Mouse (Mus musculus) forebrain, embryonic 13.5 days (tissue): ENCODE data around the gene Sos1. TPM values are rescaled to one million over a fixed set of nuclear protein-coding genes. Genes with fewer than 3 reads are reported as not detected.
"Not testable (repeated sequence)": the region's sequence is repeated elsewhere in the genome, so short reads cannot be mapped to it uniquely, and the experiment has no call there.

ENCODE experiments used
- ATAC-seq: fragments of 200-750 bp; cut with Nextera tagmentation; 2 replicates; pipeline ENCODE4 v1.8.0; 2017
- H3K27ac ChIP-seq: fragments of 300-500 bp; sonication (generic); 2 replicates; pipeline ENCODE4 v1.5.1; 2015; ENCODE audit warnings: inconsistent platforms, mild to moderate bottlenecking, moderate library complexity
- H3K27me3 ChIP-seq: fragments of 300-500 bp; sonication (generic); 2 replicates; pipeline ENCODE4 v1.6.1; 2015; ENCODE audit warnings: mild to moderate bottlenecking, inconsistent platforms
- H3K36me3 ChIP-seq: fragments of 300-500 bp; sonication (generic); 2 replicates; pipeline ENCODE4 v1.6.1; 2015; ENCODE audit warnings: mild to moderate bottlenecking, inconsistent platforms; ENCODE audit not compliant: poor library complexity, severe bottlenecking
- H3K4me1 ChIP-seq: fragments of 300-500 bp; sonication (generic); 2 replicates; pipeline ENCODE4 v1.6.1; 2015; ENCODE audit warnings: inconsistent platforms
- H3K4me2 ChIP-seq: fragments of 300-500 bp; sonication (generic); 2 replicates; pipeline ENCODE4 v1.6.1; 2015; ENCODE audit warnings: inconsistent platforms, mild to moderate bottlenecking, moderate library complexity
- H3K4me3 ChIP-seq: fragments of 300-500 bp; sonication (generic); 2 replicates; pipeline ENCODE4 v1.5.1; 2015; ENCODE audit warnings: mild to moderate bottlenecking, inconsistent platforms
- H3K9ac ChIP-seq: fragments of 300-500 bp; sonication (generic); 2 replicates; pipeline ENCODE4 v1.6.1; 2015; ENCODE audit warnings: mild to moderate bottlenecking, inconsistent platforms
- H3K9me3 ChIP-seq: fragments of 300-500 bp; sonication (generic); replicated peaks from 2 replicates; pipeline ENCODE4 v1.6.1; 2016; ENCODE audit warnings: inconsistent platforms
- WGBS: fragments of 180-500 bp; shearing (Covaris S2); methylation state at CpG from one replicate; pipeline ENCODE4 v1.1.7; 2015; 5-methylcytosine and 5-hydroxymethylcytosine counted together
- polyA plus RNA-seq: library from polyadenylated mRNA; unstranded; fragments of >200 nt; fragmentation: Nextera tagmentation; extraction: Ambion mirVana; gene quantifications from 2 replicates; pipeline ENCODE4 v1.2.1, GENCODE M21; 2015

Gene Sos1
- polyA plus RNA-seq, 1 experiment from 2014 or later = 6.9 TPM

DNA sequence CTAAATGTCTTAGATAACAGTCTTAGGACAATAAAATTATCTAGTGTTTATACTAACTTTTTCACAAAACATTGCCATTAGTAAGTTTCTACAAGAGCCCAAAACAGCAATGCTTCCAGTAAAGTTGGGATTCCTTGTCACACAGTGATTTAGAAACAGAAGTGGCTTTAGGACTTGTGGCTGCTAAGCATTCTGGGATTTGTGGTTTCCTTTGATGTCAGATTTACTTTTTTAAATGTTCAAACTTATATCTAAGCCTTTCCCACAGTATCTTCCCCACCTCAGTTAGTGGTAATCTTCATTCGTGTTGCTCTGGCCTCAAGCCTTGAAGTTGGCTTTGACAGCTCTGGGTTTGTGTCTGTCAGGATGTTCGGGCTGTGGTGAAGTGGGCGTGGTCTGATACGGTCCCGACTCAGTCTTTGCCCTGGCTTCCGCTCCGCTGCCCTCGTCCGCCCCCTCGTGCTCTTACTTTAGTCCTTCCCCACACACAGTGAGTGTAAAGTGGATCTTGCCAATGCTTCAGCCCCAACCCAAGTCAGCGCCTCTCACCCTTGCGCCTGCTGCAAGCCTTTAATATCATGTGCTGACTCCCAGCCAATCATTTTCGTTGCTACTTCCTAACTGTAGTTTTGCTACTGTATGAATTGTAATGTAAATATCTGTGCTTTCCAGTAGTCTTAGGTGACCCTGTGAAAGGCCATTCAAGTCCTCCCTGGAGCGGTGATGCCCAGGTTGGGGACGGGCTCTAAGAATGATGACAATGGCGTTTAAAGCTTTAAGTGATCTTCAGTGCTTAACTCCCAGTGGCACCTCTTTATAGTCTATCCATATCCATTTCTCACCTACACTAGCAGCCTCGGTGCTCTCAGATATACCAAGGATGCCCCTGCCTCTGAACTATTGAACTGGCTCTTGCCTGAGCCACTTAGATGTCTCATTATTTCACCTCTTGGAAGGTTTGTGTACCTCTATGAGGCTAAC lies 88.5 kb downstream of the Sos1 start:
- peak overlapping the region; percentile 38; the same call in 1 of the 2 replicates for H3K9ac ChIP-seq
- 10% methylated on average over 17 of the region's 17 CpGs for WGBS

DNA sequence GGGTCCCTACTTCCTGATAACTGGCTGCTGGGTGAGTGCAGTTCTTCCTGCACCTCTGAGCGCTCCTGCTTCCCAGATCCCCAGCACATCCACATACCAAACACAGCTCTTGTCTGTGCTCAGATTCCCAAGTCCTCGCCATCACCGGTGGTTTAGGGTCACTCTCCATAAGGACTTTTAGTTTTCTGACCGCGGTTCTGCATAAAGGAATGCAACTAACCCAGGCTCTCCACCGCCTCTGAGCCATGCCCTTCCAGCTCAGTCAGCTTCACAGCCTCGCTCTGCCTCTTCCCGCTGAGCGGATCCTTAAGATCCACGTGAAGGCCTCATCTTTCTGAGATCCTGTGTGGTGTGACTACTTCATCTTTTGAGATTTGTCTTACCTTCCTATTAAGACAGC lies 90.2 kb downstream of the Sos1 start:
- no peaks in the 10 kb centered on the region for H3K27me3 ChIP-seq
- ATAC-seq = no peak
- H3K9ac ChIP-seq = no peak overlapping the region
- no peak overlapping the region for H3K27ac ChIP-seq
- no peak overlapping the region for H3K4me3 ChIP-seq
- no peaks in the 10 kb centered on the region for H3K36me3 ChIP-seq
- H3K9me3 ChIP-seq = no peaks in the 10 kb centered on the region
- 69% methylated on average over 10 of the region's 10 CpGs for WGBS
- H3K4me2 ChIP-seq = no peak overlapping the region
- H3K4me1 ChIP-seq = 0 out of 2 replicates have a peak, but pooled peaks cover 3% of the 10 kb centered on the region

More for the DNA sequence above, 88.5 kb downstream of the Sos1 start:
- 0 out of 2 replicates have a peak, but pooled peaks cover 3% of the 10 kb centered on the region for H3K4me1 ChIP-seq
- H3K27me3 ChIP-seq = no peaks in the 10 kb centered on the region
- H3K36me3 ChIP-seq = no peaks in the 10 kb centered on the region
- peak overlapping the region; percentile 59 for H3K4me2 ChIP-seq
- peak; percentile 92 for ATAC-seq
- peak overlapping the region; percentile 38 for H3K4me3 ChIP-seq
- no peaks in the 10 kb centered on the region for H3K9me3 ChIP-seq
- H3K27ac ChIP-seq = no peak overlapping the region

DNA sequence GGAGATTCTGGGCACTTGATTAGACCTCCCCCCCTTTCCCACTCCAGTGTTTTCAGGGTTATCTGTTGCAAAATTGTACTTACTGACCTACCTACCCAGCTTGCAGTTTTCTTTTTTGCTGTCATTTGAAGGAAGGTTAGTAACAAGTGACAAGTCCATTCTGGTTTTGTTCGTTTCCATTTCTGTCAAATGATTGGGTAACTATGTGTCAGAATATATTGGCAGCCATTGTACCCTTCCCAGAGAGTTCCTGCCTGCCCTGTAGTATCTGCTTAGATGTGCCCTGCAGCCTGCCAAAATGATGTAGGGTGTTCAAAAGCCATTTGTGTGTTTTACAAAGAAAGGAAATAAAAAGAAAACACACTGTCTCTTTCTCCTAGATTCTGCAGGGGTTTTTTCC lies 94.6 kb downstream of the Sos1 start:
- Histone ChIP-seq H3K4me1 (no peaks in the 10 kb centered on the region), H3K4me3 (no peak overlapping the region), H3K9ac (no peak overlapping the region), H3K4me2 (no peak overlapping the region), H3K27ac (no peak overlapping the region), H3K9me3 (no peaks in the 10 kb centered on the region), H3K36me3 (no peaks in the 10 kb centered on the region), H3K27me3 (no peaks in the 10 kb centered on the region)
- no peak for ATAC-seq
- 55% methylated on average over 1 of the region's 1 CpGs for WGBS

DNA sequence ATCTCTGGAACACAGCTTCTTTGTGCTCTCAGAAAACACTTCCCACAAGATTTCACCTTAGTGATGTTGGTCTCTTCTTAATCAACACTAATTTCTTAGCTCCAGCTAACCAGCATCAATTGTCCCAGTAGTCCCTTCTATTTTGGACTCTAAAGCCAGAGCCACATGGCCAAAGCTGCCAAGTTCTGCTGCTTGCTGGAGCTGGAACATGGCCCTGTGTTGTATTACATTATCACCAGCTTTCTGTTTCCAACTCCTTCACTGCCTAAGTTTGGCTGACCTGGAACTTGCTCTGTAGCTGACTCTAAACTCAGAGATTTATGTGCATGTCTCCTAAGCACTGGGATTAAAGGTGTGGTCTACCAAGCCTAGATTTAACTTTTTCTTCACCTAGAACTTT lies 101.9 kb downstream of the Sos1 start:
- ATAC-seq, H3K27ac ChIP-seq, H3K4me3 ChIP-seq, H3K4me1 ChIP-seq, H3K4me2 ChIP-seq, H3K9me3 ChIP-seq, H3K9ac ChIP-seq, H3K36me3 ChIP-seq: not testable (repeated sequence)
- peaks cover 10% of the 10 kb centered on the region for H3K27me3 ChIP-seq

DNA sequence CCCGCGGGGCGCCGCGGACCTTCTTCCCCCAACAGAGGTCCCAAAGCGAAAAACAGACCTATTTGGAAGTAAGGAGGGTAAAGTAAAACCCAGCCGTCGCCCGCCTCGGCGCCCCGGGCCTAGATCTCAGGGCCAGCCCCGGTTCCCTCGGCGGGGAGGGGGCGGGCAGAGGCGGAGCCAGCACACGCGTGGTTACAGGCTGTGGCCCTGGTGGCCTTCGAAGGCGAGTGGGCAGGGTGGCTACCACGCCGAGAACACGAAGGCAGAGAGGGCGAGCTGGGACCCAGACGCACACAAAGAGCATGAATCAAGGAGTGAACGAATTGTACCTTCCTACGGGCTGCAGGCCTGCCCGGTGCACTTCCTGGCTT lies 106.5 kb downstream of the Sos1 start:
- H3K9ac ChIP-seq = peak overlapping the region; percentile 71
- 17% methylated on average over 29 of the region's 29 CpGs for WGBS
- peak; percentile 87 for ATAC-seq
- H3K27ac ChIP-seq = peak overlapping the region; percentile 58
- peaks cover 14% of the 10 kb centered on the region for H3K27me3 ChIP-seq
- no peaks in the 10 kb centered on the region for H3K36me3 ChIP-seq
- peak overlapping the region; percentile 51 for H3K4me3 ChIP-seq
- H3K4me1 ChIP-seq = 0 out of 2 replicates have a peak, but pooled peaks cover 9% of the 10 kb centered on the region
- H3K4me2 ChIP-seq = peak overlapping the region; percentile 77
- H3K9me3 ChIP-seq = no peaks in the 10 kb centered on the region

DNA sequence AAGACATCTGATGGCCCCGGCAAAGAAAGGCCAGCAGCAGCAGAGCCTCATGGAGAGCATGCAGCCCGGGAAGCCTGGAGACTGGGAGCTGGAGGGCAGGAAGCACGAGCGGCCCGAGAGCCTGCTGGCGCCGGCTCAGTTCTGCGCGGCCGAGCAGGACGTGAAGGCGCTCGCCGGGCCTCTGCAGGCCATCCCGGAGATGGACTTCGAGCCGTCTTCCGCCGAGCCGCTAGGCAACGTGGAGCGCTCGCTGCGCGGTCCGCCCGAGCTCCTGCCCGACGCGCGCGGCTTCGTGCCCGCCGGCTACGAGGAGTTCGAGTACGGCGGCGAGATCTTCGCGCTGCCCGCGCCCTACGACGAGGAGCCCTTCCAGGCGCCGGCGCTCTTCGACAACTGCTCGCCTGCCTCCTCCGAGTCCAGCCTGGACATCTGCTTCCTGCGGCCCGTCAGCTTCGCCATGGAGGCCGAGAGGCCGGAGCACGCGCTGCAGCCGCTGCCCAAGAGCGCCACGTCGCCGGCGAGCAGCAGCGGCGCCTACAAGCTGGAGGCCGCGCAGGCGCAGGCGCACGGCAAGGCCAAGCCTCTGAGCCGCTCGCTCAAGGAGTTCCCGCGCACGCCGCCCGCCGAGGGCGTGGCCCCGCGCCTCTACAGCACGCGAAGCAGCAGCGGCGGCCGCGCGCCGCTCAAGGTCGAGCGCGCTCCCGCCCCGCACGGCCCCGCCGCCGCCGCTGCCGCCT lies 107.1 kb downstream of the Sos1 start, which contains the start of gene Gm10190:
Gene Gm10190, minus strand, starts transcription at position 553 of the 737 bp plus-strand sequence.
- peak; percentile 99 for ATAC-seq
- peak within 1 kb of the TSS; percentile 77 for H3K4me2 ChIP-seq
- H3K4me1 ChIP-seq = 0 out of 2 replicates have a peak, but pooled peaks cover 9% of the 10 kb centered on the region
- no peaks in the 10 kb centered on the region for H3K9me3 ChIP-seq
- H3K36me3 ChIP-seq = no peaks in the 10 kb centered on the region
- H3K9ac ChIP-seq = peak within 1 kb of the TSS; percentile 71
- 3% methylated on average over 99 of the region's 102 CpGs for WGBS
- H3K27me3 ChIP-seq = peaks cover 14% of the 10 kb centered on the region
- H3K27ac ChIP-seq = peak within 1 kb of the TSS; percentile 58
- H3K4me3 ChIP-seq = peak within 1 kb of the TSS; percentile 51

DNA sequence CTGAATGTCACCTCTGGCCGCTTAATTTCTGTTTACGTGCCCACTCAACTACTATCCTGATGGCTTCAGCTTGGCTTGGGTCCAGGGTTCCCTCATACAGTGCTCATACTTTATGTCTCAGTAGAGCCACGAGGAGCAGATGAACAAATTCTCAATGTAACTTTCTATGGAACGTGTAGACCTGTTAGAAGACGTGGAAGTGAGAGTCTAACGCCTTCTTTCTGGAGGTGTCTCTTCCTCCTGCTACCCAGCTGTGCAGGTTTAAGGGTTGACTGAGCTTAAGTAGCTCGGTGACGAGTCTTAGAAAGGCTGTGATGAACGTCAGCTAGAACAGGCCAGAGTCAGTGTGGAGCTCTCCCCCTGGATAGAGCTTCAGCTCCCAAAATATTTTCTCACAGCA lies 111.6 kb downstream of the Sos1 start:
- peaks cover 4% of the 10 kb centered on the region; the same call in 1 of the 2 replicates for H3K27me3 ChIP-seq
- 0 out of 2 replicates have a peak, but pooled peaks cover 6% of the 10 kb centered on the region for H3K4me1 ChIP-seq
- H3K4me2 ChIP-seq = no peak overlapping the region
- H3K27ac ChIP-seq = no peak overlapping the region
- 78% methylated on average over 9 of the region's 9 CpGs for WGBS
- no peaks in the 10 kb centered on the region for H3K9me3 ChIP-seq
- ATAC-seq = no peak
- no peak overlapping the region for H3K4me3 ChIP-seq
- no peak overlapping the region for H3K9ac ChIP-seq
- H3K36me3 ChIP-seq = no peaks in the 10 kb centered on the region

DNA sequence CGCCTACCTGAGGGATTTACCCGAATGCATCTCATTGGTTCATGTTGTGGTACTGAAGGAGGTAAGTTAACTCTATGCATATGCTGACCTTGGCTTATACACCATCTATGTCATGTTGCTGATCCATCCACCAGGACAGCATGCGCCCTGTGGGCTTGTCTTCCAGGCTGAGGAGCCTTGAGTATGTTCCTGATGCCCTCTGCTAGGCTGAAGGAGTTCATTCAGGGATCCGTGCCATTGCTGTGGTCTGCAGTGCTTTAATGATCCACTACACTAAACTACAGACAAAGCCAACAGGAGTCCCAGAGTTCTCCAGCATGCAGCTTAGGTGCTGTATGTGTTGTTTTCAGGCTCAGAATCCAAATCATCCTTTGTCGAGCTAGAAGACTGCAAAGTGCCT lies 113.0 kb downstream of the Sos1 start:
- H3K4me3 ChIP-seq = no peak overlapping the region
- no peak overlapping the region for H3K4me2 ChIP-seq
- H3K27ac ChIP-seq = no peak overlapping the region
- no peaks in the 10 kb centered on the region for H3K9me3 ChIP-seq
- no peaks in the 10 kb centered on the region for H3K36me3 ChIP-seq
- no peak overlapping the region for H3K9ac ChIP-seq
- ATAC-seq = no peak
- no peaks in the 10 kb centered on the region for H3K4me1 ChIP-seq
- H3K27me3 ChIP-seq = no peaks in the 10 kb centered on the region
- WGBS = 93% methylated on average over 5 of the region's 5 CpGs

DNA sequence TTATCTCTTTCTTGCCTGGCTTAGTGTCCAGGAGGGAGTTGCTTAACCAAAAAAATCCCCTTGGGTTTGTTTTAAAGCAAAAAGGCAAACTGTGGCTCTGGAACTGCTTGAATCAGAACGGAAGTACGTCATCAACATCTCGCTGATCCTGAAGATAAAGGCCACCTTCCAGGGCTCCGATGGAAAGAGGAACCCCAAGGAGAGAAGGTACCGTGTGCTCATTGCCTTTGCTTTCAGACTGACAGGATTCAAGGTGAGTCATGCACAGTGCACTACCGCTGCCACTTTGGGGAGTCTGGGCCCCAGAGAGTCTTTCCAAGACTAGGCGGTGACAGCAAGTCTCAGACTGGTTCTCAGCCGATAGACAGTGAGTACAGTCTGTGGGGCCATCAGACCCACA lies 120.0 kb downstream of the Sos1 start:
- Histone ChIP-seq H3K9ac (no peak overlapping the region), H3K36me3 (no peaks in the 10 kb centered on the region), H3K27ac (no peak overlapping the region), H3K4me2 (no peak overlapping the region), H3K4me1 (no peaks in the 10 kb centered on the region), H3K27me3 (no peaks in the 10 kb centered on the region), H3K4me3 (no peak overlapping the region), H3K9me3 (no peaks in the 10 kb centered on the region)
- no peak for ATAC-seq
- WGBS = 89% methylated on average over 8 of the region's 8 CpGs

DNA sequence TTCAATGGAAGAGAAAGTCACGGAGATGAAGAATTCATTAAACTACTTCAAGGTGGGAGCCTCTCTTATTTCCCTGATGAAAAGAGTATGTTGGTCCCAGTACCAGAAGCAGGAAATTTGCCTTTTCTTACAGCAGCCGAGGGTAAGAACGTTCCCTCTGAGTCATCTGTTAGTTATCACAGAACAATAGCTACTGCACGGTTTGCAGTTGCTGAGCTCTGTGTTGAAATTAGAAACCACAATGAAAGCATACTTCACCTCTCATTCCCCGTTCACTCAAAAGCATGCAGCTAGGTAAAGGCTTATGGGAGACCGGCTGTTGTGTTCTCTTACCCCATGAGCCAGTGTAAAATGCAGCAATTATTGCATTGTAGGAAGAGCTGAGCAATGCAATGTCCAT lies 133.0 kb downstream of the Sos1 start:
- no peak overlapping the region for H3K4me3 ChIP-seq
- no peaks in the 10 kb centered on the region for H3K36me3 ChIP-seq
- no peak overlapping the region for H3K9ac ChIP-seq
- H3K27ac ChIP-seq = no peak overlapping the region
- no peak for ATAC-seq
- no peaks in the 10 kb centered on the region for H3K9me3 ChIP-seq
- no peaks in the 10 kb centered on the region for H3K27me3 ChIP-seq
- no peak overlapping the region for H3K4me2 ChIP-seq
- WGBS = 53% methylated on average over 6 of the region's 6 CpGs
- no peaks in the 10 kb centered on the region for H3K4me1 ChIP-seq

DNA sequence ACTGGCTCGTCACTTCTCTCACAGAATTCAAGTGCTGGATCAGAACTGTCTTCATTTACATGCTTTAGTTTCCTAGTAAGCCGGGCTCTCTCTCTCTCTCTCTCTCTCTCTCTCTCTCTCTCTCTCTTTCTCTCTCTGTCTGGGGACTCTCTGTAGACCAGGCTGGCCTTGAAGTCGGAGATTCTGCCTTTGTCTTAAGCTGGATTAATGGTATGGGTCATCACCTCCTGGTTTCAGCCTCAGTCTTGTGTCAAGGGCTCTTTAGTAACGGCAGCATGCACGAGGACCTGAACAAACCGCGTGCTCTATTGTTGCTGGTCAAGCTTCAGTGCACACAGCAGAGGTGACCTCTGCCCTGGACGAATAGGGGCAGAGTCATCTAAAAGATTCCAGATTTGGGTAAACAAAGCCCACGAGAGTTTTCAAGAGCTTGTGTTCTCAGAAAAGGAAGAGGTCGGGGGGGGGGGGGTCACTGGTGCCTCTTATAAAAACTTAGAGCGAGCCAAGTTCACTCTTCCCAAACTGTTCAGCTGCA lies 133.6 kb downstream of the Sos1 start:
- H3K4me2 ChIP-seq = no peak overlapping the region
- H3K4me1 ChIP-seq = no peaks in the 10 kb centered on the region
- no peak overlapping the region for H3K27ac ChIP-seq
- no peaks in the 10 kb centered on the region for H3K9me3 ChIP-seq
- no peak overlapping the region for H3K9ac ChIP-seq
- H3K4me3 ChIP-seq = no peak overlapping the region
- no peaks in the 10 kb centered on the region for H3K36me3 ChIP-seq
- WGBS = 14% methylated on average over 11 of the region's 11 CpGs
- no peaks in the 10 kb centered on the region for H3K27me3 ChIP-seq
- ATAC-seq = no peak

DNA sequence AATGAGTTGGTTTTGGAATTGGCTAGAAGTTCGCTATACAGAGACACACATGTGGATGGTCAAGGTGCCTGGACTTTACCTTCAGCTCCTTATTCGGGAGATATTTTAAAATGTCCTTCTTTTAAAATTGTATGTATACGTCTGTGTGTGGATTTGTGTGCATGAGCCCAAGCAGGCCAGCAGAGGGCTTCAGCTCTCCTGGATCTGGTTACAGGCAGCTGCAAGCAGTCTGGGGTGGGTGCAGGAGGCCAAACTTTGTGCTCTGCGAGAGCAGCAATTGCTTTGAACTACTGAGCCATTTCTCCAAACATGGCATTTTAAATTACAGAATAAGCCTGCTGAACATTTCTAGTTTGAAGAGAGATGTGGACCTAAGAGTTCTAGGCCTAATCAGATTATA lies 135.0 kb downstream of the Sos1 start:
- H3K4me1 ChIP-seq = no peaks in the 10 kb centered on the region
- H3K27ac ChIP-seq = no peak overlapping the region
- H3K4me2 ChIP-seq = no peak overlapping the region
- no peaks in the 10 kb centered on the region for H3K9me3 ChIP-seq
- WGBS = 91% methylated on average over 4 of the region's 4 CpGs
- H3K9ac ChIP-seq = no peak overlapping the region
- no peaks in the 10 kb centered on the region for H3K36me3 ChIP-seq
- no peak overlapping the region for H3K4me3 ChIP-seq
- H3K27me3 ChIP-seq = no peaks in the 10 kb centered on the region
- ATAC-seq = no peak
